Mouse (Mus musculus) E14TG2a.4 (cell line): ENCODE results near the gene Met.

Experiments used
- H3K27me3 ChIP-seq: 2 replicates; pipeline ENCODE4 v1.6.1; 2014; ENCODE audit warnings: low read length, control low read depth; ENCODE audit not compliant: insufficient read depth
- H3K36me3 ChIP-seq: 2 replicates; pipeline ENCODE4 v1.6.1; 2014; ENCODE audit warnings: low read length, control low read depth; ENCODE audit not compliant: insufficient read depth
- H3K4me1 ChIP-seq: replicated peaks from 2 replicates; pipeline ENCODE4 v1.6.1; 2014; ENCODE audit warnings: low read depth, low read length, control low read depth
- H3K4me3 ChIP-seq: replicated peaks from 2 replicates; pipeline ENCODE4 v1.5.1; 2014; ENCODE audit warnings: mild to moderate bottlenecking, low read length
- H3K9me3 ChIP-seq: 2 replicates; pipeline ENCODE4 v1.6.1; 2014; ENCODE audit warnings: low read length, control low read depth
- CTCF ChIP-seq: conservative IDR thresholded peaks from 2 replicates; pipeline ENCODE4 v1.5.1; 2014; ENCODE audit warnings: low read length
- NANOG ChIP-seq: IDR thresholded peaks from 2 replicates; pipeline ENCODE4 v1.6.1; 2014; ENCODE audit warnings: borderline replicate concordance, low read length, mixed read lengths
- POU5F1 ChIP-seq: IDR thresholded peaks from 2 replicates; pipeline ENCODE4 v1.6.1; 2014; ENCODE audit warnings: low read length, borderline replicate concordance

Met gene

DNA sequence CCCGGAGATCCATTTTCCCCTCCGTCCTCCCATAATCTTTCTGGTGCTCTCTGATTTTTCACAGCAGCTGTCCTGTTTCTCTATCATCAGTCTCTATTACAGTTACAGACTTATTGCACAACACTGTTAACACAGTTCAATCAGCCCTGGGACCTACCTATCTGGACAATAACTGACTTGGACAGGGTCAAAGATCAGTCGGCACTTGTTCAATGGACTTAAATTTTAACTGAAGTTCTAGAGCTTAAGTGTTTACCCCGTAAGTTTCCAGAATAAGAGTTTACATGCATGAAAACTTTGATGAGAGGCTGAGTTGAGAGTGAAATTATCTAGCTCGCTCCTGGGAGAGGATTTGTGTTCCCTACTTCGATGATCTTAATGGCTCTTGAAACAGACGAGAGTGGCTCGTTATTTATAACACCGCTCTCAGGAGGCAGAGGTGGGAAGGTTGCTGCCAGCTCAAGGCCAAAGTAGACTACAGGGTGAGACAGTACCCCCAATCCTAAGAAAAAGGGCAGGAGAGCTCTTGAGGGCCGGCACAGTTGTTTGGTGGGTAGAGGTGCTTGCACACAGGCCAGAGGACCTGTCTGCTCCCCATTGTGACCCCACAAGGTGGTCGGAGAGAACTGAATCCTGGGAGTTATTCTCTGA, 105.2 kb downstream of the Met start:
- Histone ChIP-seq H3K27me3 (no peaks in the 10 kb centered on the region), H3K36me3 (no peaks in the 10 kb centered on the region), H3K4me1 (no peaks in the 10 kb centered on the region), H3K9me3 (no peaks in the 10 kb centered on the region), H3K4me3 (no peak overlapping the region)
- no peak for TF ChIP-seq POU5F1
- TF ChIP-seq CTCF: no peak
- TF ChIP-seq NANOG: no peak

DNA sequence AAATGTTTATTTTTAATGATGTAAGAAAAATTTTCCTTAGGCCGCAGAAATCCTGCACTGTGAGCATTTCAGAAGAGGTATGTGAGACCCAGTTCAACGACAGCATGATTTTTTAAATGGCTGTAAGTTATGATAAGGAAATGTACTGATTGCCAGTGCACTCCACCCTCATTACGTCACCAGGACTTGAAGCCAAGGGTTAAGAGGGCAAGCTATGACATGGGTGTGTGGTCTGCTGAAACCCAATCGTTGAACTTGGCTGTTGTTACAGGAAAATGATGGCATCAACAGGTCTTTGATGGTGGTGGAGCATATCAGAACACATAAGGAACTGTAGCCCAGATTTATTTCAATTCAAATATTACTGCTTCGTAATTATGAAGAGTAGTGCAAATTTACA, 109.6 kb downstream of the Met start:
- TF ChIP-seq NANOG (no peak), POU5F1 (no peak), CTCF (no peak)
- Histone ChIP-seq H3K4me3 (no peak overlapping the region), H3K9me3 (no peaks in the 10 kb centered on the region), H3K27me3 (no peaks in the 10 kb centered on the region), H3K4me1 (no peaks in the 10 kb centered on the region), H3K36me3 (no peaks in the 10 kb centered on the region)

DNA sequence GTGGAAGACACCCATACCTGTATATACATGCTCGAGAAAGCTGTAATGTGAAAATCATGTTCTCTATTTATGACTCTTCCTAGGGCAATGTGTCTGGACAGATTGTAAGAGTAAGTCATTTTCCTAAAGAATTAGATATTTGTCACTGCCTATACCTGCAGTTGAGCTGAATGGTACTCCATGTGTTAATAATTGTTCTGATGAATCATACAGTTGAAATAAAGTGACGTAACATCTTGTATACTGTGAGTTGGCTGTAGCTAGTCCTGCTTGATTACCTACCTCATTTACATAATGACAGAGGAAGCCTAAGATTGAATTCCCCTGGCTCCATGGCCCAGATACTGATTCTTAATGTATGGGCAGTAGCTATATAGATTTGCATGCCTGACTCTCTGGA, 110.1 kb downstream of the Met start:
- H3K4me1 ChIP-seq: no peaks in the 10 kb centered on the region
- TF ChIP-seq NANOG (no peak), CTCF (no peak), POU5F1 (no peak)
- H3K4me3 ChIP-seq: no peak overlapping the region
- H3K36me3 ChIP-seq: no peaks in the 10 kb centered on the region
- no peaks in the 10 kb centered on the region for H3K27me3 ChIP-seq
- H3K9me3 ChIP-seq: no peaks in the 10 kb centered on the region

DNA sequence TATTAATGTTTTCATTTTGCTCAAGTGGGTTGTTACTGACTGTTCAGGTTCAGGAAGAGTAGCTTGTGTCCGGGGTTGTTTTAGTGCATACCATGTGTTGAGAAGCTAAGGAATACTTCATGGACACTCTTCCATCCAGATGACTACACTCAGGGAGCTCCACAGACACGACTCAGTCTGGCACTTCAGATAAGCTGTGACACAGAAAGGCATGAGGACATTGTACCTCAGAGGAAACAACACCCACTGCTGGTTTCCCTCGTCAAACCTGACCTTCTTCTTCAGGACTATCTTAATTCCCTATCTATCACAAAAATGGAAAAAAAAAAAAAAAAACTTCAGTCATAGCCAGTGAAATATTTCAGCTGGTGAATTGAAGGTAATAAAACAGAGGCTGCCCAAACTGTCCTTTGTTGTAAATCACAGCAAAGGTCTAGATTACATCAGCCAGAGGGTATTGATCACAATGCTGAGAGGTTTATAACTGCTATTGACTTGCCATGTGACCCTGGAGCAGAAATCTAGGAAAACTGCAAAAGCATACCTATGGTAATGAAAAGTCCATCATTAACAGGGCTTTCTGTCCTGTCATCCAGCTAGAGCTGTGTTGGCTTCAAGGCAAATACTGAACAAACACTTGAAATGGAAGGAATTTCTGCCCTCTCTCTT, 114.6 kb downstream of the Met start:
- Histone ChIP-seq H3K9me3 (no peaks in the 10 kb centered on the region), H3K27me3 (no peaks in the 10 kb centered on the region), H3K36me3 (no peaks in the 10 kb centered on the region), H3K4me3 (no peak overlapping the region), H3K4me1 (no peaks in the 10 kb centered on the region)
- TF ChIP-seq POU5F1 (no peak), NANOG (no peak), CTCF (no peak)

DNA sequence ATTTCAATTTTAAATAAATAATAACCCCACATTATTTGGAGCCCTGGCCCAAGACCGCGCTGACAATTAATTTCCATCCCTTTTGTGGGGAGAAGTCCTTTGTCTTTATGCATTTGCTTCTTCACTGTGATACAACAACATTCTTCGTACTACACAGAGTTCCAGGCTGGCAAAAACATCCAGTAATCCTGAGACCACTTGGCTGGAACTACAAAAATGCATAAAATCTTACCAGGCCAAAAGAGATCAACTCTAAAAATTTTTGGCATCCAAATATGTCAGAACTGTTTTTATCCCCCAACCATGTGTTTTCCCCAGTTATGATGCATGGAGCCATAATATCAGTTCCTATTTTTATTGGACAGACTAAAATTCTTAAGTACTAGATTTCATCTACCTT, 116.7 kb downstream of the Met start:
- no peak overlapping the region for H3K4me3 ChIP-seq

DNA sequence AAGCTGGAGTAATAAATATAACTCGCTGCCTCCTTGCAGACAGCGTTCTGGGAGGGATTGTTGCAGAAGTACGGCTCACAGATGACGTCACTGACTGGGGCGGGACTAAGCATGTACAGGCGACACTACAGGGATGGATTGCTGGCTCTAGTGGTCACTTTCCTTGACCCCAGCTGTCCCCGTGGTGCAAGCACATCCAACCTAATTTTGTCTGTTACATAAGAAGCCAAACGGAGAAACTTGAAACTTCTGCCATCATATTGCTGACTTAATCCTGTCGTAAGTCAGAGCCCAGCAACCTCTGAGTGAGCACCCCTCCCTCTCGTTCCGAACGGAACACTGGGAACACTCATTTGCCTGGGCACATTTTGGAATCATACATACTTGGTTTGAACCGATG, 120.4 kb downstream of the Met start:
- Histone ChIP-seq H3K4me1 (no peaks in the 10 kb centered on the region), H3K27me3 (no peaks in the 10 kb centered on the region), H3K9me3 (no peaks in the 10 kb centered on the region), H3K4me3 (no peak overlapping the region), H3K36me3 (no peaks in the 10 kb centered on the region)
- TF ChIP-seq NANOG (no peak), CTCF (no peak), POU5F1 (no peak)

More for the DNA sequence above, 116.7 kb downstream of the Met start:
- TF ChIP-seq CTCF (no peak), POU5F1 (no peak), NANOG (no peak)
- Histone ChIP-seq H3K36me3 (no peaks in the 10 kb centered on the region), H3K9me3 (no peaks in the 10 kb centered on the region), H3K27me3 (no peaks in the 10 kb centered on the region), H3K4me1 (no peaks in the 10 kb centered on the region)

DNA sequence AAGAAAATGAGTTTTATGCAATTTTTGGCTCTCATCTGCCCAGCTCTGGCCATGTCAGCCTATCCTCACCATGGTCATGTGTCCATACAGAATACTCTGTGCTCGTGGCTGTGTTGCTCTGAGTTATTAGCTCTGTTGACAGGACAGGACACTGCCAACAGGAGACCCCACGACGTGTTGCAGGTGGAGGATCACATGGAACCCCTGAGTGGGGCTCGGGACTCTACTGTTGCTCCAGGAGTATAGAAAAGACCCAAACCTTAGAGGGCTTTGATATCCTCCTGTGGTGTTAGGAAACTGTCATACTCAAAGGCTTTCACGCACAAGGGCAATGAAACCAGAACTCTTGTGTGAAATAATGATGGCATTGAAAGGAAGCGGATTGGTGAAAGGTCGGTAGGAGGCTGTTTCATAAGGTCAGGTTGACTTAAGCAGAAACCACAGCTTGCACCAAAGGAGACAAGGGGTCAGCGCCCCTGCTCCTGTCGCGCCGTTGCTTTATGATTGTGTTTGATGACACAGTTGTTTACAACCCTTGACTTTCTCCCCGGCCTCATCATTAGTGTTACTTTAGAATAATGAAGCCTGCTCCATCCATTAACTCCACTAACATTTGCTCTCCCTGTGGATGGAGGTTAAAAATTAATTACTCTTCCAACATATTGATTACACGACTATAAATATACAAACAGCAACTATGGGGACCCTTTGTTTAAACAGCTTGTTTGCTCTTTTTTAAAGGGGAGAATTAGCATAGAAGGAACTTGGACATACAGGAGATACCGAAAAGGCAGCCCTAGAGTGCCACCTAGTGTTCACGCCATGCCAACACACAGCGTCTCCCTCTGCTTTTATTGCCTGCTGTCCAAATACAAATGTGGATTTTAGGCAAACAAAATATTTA, 125.7 kb downstream of the Met start:
- H3K4me3 ChIP-seq: no peak overlapping the region
- H3K9me3 ChIP-seq: peaks cover 12% of the 10 kb centered on the region
- H3K36me3 ChIP-seq: no peaks in the 10 kb centered on the region
- no peaks in the 10 kb centered on the region for H3K4me1 ChIP-seq
- no peak for TF ChIP-seq NANOG
- no peak for TF ChIP-seq POU5F1
- TF ChIP-seq CTCF: peak; percentile 93
- H3K27me3 ChIP-seq: no peaks in the 10 kb centered on the region; the same call in 1 of the 2 replicates

DNA sequence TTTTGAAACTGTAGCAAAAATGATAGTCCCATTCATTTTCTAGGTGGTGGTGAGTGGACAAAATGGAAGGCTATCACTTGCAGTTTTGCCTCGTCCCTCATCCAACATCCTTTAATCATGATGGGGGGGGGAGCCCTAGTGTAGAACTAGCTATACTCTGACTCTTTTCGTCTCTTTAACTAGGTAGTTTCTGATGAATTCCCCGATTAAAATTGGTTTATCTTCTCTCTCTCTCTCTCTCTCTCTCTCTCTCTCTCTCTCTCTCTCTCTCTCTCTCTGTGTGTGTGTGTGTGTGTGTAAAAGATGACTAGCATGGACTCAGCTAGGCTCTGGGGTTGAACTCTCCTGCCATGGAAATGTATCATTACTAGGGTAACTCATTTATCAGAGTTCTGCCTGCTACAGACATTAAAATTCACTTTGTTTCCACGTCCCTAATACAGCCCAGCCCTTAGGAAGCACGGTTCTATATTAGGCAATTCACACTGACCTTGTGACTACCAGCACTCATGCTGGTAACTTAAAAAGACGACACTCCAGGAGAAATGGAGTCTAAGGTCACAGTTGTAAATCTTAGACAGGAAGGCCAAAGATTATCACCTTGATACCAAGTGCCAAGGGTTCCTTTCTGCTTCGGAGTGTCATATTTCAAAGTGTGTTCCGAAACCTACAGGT, 126.5 kb downstream of the Met start:
- H3K9me3 ChIP-seq: peaks cover 12% of the 10 kb centered on the region
- no peak overlapping the region for H3K4me3 ChIP-seq
- no peak for TF ChIP-seq NANOG
- no peak for TF ChIP-seq POU5F1
- no peak for TF ChIP-seq CTCF
- no peaks in the 10 kb centered on the region for H3K36me3 ChIP-seq
- no peaks in the 10 kb centered on the region; the same call in 1 of the 2 replicates for H3K27me3 ChIP-seq
- H3K4me1 ChIP-seq: no peaks in the 10 kb centered on the region
